Mouse (Mus musculus): ENCODE measurements around the gene Dnpep.

DNA sequence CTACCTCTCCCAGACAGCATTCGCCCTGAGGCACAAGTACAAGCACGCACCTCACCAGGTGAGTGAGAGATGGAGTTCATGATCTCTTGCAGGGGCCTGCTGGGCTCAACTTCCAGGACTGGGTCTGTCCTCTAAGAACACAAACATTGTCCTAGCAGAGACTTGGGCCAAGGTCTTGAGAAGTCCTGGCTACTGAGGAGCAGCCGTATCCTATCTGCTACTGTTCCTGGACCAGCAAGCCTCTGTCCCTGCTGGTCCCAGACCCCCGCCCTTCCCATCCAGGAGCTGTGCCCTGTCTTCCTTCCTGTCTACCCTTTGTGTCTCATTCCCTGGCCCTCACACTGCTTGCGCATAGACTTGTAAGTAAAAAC lies 24.5 kb downstream of the Dnpep start:
- TF ChIP-seq CTCF (IDR thresholded peaks at IDR 0.05; ENCODE audit: low read depth) (no peak), EP300 (IDR thresholded peaks at IDR 0.05; ENCODE audit: low read depth) (no peak)

Data from liver, embryonic 14.5 days (tissue).